Mouse (Mus musculus) thymus, adult 18-20 months (tissue): Measurements from ENCODE around the gene Nudt5.
"Not testable (repeated sequence)": the region's sequence is repeated elsewhere in the genome, so short reads cannot be mapped to it uniquely, and the experiment has no call there.

Source experiments
- DNase-seq, 2 experiments: peaks; one replicate each; pipeline ENCODE4 v3.0.0; 2022; ENCODE audit warnings: mixed read lengths in 2 of 2

Nudt5 gene

GRCm38 (mm10) chr2:5844873-5845631 lies at the start of gene Nudt5, which contains the start of gene Cdc123:
TSS of gene Nudt5 (plus strand) at chr2:5845019.
TSS of gene Cdc123 (minus strand) at chr2:5845164.
- peak; percentile 74 to 82 for DNase-seq

DNA sequence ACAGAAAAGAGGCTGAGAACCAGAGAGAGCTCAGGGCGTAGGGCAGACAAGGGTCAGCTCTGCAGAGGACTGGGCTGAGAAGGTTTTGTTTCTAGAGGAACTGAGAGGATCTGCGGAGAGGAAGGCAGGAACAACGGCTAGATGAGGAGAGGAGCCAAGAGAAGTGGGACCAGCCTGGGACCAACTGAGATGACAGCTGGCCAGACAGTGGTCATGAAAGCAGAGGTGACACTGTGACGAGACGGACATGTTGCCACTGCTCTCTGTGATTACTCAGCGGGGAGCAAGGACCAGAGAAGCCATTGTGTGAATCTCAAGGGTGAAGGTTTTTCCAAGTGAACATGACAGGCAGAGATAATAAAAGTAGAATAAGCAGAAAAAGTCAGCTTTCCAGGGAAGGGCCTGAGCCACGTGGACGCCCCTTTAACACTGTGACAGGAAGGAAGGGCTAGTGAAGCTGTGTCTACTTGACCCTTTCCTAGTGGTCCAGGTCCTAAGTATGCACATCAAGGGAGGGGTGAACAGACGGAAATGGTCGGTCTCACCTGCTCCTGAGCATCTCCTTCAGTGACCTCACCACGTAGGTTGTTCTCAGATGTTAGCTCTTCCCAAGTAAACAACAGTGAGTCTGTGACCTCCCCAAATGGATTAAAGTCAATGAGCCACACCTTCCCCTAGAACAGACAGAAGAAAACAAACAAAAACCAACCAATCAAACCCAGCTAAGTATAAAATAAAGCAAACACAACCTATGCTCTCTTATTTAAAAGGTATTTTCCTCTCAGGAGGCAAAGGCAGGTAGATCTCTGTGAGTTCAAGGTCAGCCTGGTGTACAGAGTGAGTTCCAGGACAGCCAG lies 46.8 kb upstream of the Nudt5 start:
- DNase-seq, result no peak

DNA sequence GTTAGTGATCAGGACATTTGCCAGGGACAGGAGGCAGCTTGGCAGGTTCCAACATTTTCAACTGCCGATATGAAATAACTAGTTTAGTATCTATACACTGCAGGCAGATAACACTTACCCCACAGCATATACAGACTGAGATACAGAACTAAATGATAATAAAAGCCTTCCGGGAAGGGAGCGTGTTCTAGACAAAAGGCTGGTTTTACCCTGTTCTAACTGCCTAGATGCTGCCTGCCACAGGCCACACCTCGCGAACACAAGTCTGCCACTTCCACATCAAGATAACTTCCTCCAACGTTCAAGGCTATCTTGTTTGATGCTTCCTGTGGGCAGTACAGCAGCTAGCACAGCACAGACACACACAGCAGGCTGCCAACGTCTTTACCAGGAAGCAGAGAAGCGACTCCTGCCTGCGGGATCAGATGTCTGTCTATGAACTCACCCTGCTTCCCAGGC lies 43.6 kb upstream of the Nudt5 start:
- DNase-seq, result no peak

DNA sequence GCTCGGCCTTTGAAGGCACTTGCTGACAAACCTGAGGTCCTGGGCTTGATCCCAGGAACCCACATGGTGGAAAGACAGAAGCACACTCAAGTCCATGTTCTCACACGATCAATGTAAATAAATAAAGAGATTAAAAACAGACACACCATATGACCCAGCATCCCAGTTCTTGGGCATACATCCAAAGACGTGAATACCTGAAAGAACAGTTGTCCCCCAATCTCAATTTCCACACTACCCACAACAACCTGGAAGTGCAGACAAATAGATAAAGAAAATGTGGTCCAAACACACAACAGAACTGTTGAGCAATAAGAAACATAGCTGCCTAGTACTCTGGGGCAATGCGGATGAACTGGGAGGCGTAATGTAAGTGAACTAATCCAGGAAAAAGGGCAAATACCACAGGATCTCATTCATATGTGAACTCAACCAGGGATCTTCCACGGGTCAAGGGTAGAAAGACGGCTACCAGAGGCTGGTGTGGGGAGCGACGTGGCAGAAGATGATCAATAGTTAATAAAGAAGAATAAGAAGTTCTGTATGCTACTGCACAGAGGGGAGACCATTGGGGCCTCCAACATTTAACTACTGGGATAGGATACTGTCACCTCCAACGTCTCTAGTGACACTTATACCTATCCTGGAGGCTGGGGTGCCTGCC lies 42.8 kb upstream of the Nudt5 start:
- DNase-seq, result no peak

- DNase-seq, result no peak
Measured at GRCm38 (mm10) chr2:5804440-5805045, 40.3 kb upstream of the Nudt5 start.

- DNase-seq, result no peak
Measured at GRCm38 (mm10) chr2:5805228-5805627, 39.6 kb upstream of the Nudt5 start.

- DNase-seq, result not testable (repeated sequence)
Measured at GRCm38 (mm10) chr2:5806201-5806600, 38.6 kb upstream of the Nudt5 start.

GRCm38 (mm10) chr2:5810036-5810718 lies 34.6 kb upstream of the Nudt5 start:
- DNase-seq, result no peak

- no peak for DNase-seq
Measured at GRCm38 (mm10) chr2:5811235-5811782, 33.5 kb upstream of the Nudt5 start.

- no peak for DNase-seq
Measured at GRCm38 (mm10) chr2:5821264-5821663, 23.6 kb upstream of the Nudt5 start.

DNA sequence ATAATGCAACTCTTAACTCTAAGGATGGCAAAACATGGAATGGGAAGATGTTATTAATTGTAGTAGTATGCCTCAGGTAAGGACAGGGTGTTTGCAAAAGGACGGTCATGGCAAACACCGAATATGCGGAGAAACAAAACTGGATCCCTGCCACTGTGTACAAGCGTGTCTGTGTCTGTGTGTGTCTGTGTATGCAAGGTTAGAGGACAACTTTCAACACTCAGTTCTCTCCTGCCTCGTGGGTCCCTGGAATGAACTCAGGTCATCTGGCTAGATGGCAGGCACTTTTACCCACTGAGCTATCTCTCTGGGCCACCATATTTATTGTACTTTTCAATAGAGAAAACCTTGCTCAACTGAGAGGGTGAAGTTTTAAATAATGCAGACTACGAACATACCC lies 22.4 kb upstream of the Nudt5 start:
- no peak for DNase-seq

DNA sequence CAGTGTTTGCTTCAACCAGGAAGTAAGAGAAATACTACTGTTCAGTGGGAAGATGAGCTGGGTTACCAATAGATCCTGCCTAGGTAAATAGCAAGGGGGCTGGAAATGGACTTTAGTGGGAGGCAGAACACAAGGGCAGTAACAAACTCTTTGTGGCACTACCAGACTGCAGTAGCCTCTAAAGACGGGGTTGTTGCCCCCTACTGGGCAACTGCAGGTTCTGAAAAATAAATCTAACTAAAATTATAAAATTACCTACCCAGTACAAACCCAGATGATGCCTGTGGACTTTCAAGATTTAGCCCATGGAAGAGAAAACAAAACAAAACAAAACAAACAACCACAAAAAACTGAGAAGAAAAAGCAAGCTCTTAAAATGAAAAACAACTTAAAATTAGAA lies 20.6 kb upstream of the Nudt5 start:
- no peak for DNase-seq

DNA sequence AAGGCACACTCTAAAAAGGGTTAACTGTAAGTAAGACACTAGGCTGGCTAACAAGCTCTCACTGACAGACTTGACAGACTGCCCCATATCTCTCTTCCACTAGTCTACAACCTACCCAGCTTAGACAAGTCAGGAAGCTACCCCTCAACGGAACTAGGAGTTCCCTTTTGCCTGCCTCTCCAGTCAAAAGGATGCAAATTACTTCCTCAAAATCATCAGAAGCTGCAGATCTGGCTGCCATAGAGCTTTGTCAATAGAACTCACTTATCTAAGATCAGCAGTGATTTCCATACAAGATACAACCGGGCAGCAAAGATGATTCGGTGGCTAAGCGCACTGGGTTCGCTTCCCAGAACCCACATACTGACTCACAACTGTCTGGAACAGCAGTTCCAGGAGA lies 20.1 kb upstream of the Nudt5 start:
- DNase-seq, result no peak

DNA sequence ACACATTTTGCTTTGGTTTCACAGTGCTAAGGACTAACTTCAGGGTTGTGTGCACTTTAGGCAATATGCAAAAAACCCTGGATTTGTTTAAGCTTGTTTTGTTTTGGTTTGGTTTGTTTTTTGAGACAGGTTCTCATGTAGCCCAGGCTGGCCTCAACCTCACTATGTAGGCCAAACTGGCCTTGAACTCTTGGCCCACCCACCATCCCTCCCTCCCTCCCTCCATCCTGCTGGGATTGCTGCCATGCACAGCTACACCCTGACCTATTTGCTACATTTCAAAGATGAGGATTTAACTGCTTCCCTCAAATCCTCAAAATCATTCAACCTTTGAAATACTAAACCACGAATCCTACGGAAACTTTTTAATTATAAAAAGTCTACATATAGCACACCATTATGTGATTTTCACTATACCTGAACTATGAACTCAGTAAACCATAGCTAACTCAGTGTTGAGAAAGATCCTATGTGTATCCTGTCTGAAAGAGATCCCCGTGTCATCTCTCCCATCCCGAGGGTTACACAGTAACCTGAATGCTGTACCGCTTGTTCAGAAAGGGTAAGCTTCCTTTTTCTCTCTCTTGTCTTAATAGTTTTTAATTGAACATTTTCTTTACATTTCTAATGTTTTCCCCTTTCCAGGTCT lies 19.4 kb upstream of the Nudt5 start:
- DNase-seq, result no peak

- DNase-seq, result no peak
Measured at GRCm38 (mm10) chr2:5840815-5841214, 4.0 kb upstream of the Nudt5 start.

DNA sequence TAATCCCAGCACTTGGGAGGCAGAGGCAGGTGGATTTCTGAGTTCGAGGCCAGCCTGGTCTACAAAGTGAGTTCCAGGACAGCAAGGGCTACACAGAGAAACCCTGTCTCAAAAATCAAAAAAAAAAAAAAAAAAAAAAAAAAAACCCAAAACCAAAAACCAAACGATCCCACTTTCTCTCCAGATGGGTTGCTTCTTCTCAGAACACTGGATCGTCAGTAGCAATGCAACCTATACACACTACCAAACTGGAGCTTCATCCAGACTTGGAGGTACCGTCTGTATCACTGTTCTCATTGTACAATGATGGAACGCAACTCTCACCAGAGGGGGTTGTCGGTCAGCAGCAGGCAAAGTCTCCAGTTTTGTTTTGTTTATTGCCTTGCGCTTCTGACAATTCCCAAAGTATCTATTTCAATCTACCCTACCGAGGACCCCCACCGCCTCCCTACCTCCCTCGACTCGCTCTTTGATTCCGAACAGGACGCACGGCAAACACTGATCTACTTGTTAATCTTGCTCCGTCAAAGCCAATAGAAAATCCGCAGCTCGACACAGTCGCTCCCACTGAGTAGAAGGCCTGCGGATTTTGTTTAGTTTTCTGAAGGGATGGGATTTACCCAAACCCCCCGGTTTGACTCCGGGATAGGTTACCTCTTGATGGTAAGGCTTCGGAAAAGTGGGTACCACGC lies 492 bp upstream of the Nudt5 start:
- DNase-seq, result peak in 1 of 2 experiments; percentile 5

- DNase-seq, result no peak
Measured at GRCm38 (mm10) chr2:5845826-5846225, 1.0 kb downstream of the Nudt5 start.

GRCm38 (mm10) chr2:5851116-5851515 lies 6.3 kb downstream of the Nudt5 start:
- DNase-seq, result no peak

GRCm38 (mm10) chr2:5851866-5852265 lies 7.0 kb downstream of the Nudt5 start:
- DNase-seq, result no peak

GRCm38 (mm10) chr2:5862834-5863233 lies 18.0 kb downstream of the Nudt5 start, which contains the start of gene Gm13199:
TSS of gene Gm13199 (minus strand) at chr2:5862934.
- no peak for DNase-seq

DNA sequence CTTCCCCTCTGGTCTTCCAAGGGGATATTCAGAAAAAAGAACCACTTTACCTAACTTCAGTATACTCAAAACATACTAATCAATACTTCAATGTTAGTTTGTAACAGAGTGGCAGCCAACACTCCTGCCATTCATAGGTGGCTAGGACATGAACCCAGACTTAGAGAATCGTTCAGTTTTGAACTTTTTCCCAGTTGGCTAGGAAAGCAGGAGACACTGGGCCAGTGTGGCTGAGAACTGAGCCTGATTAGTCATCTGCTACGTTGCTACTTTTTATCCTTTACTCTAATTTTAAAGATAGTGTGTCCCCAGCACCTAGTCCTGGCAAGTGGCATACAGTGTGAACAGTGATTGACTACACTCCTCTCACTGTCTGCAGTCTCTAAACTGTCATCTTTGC lies 22.9 kb downstream of the Nudt5 start:
- DNase-seq, result no peak
